ENCODE assay signal across 22 mouse cellular contexts in genomic region chr6:55171638-55172037, GRCm38 (mm10). TPM values are rescaled to one million over a fixed set of nuclear protein-coding genes. Genes with fewer than 3 reads are reported as not detected.
DNase-seq lines count a peak whose midpoint lies in the region; ATAC-seq and TF ChIP-seq lines count a peak whose summit lies in the region.
"Had no signal": no experiment of that assay in that cellular context is flagged by ENCODE, and none has a peak within 500 bp of the region (broad histone marks: within the 10 kb centered on the region; RNA-seq: fewer than 3 reads in every experiment).

No protein-coding gene starts in this region.

- WGBS in forebrain, postnatal 0 days = 57% methylated on average over 4 of the region's 4 CpGs
- WGBS in forebrain, embryonic 15.5 days = 52% methylated on average over 4 of the region's 4 CpGs

- H3K9ac ChIP-seq in forebrain, postnatal 0 days = no peak overlapping the region
- H3K9ac ChIP-seq in forebrain, embryonic 15.5 days (replicated peaks) = no peak overlapping the region
- H3K9ac ChIP-seq: intestine, embryonic 15.5 days; neural tube, embryonic 12.5 days had no signal

- H3K4me2 ChIP-seq in forebrain, postnatal 0 days (ENCODE audit: low read depth) = no peak overlapping the region
- H3K4me2 ChIP-seq in forebrain, embryonic 15.5 days (replicated peaks) = no peak overlapping the region
- H3K4me2 ChIP-seq: intestine, embryonic 15.5 days; liver, embryonic 11.5 days; neural tube, embryonic 12.5 days had no signal

- H3K9me3 ChIP-seq in forebrain, postnatal 0 days (ENCODE audit: low read length) = no peaks in the 10 kb centered on the region
- no peaks in the 10 kb centered on the region for H3K9me3 ChIP-seq in forebrain, embryonic 15.5 days
- H3K9me3 ChIP-seq: forebrain, embryonic 10.5 days; intestine, embryonic 15.5 days; megakaryocyte, embryonic 14.5 days; neural tube, embryonic 12.5 days had no signal

- no peaks in the 10 kb centered on the region for H3K36me3 ChIP-seq in forebrain, postnatal 0 days (ENCODE audit: insufficient read depth)
- no peaks in the 10 kb centered on the region for H3K36me3 ChIP-seq in forebrain, embryonic 15.5 days
- H3K36me3 ChIP-seq: forebrain, embryonic 10.5 days; intestine, embryonic 15.5 days; neural tube, embryonic 12.5 days had no signal

- H3K4me1 ChIP-seq in forebrain, postnatal 0 days (ENCODE audit: insufficient read depth) = no peaks in the 10 kb centered on the region
- no peaks in the 10 kb centered on the region for H3K4me1 ChIP-seq in forebrain, embryonic 15.5 days

- H3K4me3 ChIP-seq in forebrain, postnatal 0 days (ENCODE audit: low read depth, low read length) = no peak overlapping the region
- H3K4me3 ChIP-seq in forebrain, embryonic 15.5 days = no peak overlapping the region
- H3K4me3 ChIP-seq: forebrain, embryonic 10.5 days; heart, adult 2 months; intestine, embryonic 15.5 days; neural tube, embryonic 12.5 days had no signal

- no peaks in the 10 kb centered on the region for H3K27me3 ChIP-seq in forebrain, postnatal 0 days (ENCODE audit: insufficient read depth, low read length)
- H3K27me3 ChIP-seq in forebrain, embryonic 15.5 days = no peaks in the 10 kb centered on the region
- H3K27me3 ChIP-seq: intestine, embryonic 15.5 days had no signal

- ATAC-seq in forebrain, postnatal 0 days = peak; percentile 58; the same call in 1 of the 2 replicates
- ATAC-seq in forebrain, embryonic 15.5 days (replicated peaks) = no peak
- no peak for ATAC-seq in cerebellum, adult (ENCODE audit: insufficient number of reproducible peaks, low FRiP score, low TSS enrichment)
- no peak for ATAC-seq in inflammation-experienced regulatory T-cells, adult 6 months
- ATAC-seq: intestine, embryonic 15.5 days had no signal

- TF ChIP-seq CTCF in forebrain, postnatal 0 days (IDR thresholded peaks at IDR 0.05; ENCODE audit: low read depth) = peak; percentile 57

- H3K27ac ChIP-seq in forebrain, postnatal 0 days (ENCODE audit: low read depth, low read length) = no peak overlapping the region
- no peak overlapping the region for H3K27ac ChIP-seq in forebrain, embryonic 15.5 days (replicated peaks)
- H3K27ac ChIP-seq: forebrain, embryonic 10.5 days; heart, adult 2 months; intestine, embryonic 15.5 days; neural tube, embryonic 12.5 days had no signal

- intact Hi-C loops in left cerebral cortex, postnatal 14 days (cut with DNase I) = loop anchor here (5.0 kb wide), 1 partner anchor 254 kb away; no protein-coding TSS in a partner anchor
- intact Hi-C loops in left cerebral cortex, postnatal 4 days (cut with DNase I) = no loop called here

- DNase-seq in forebrain, postnatal 0 days = peak; percentile 26
- peak; percentile 37 to 49 for DNase-seq in left cerebral cortex, postnatal 14 days (ENCODE audit: low spot score in 2 of 2)
- no peak for DNase-seq in left cerebral cortex, postnatal 4 days
- DNase-seq in right cerebral cortex, postnatal 14 days = peak; percentile 22
- DNase-seq in right cerebral cortex, postnatal 25 days = no peak
- DNase-seq: adrenal gland, adult 8-10 months; cerebellum, adult 18-20 months; gastrocnemius, postnatal 14 days; heart, adult 2 months; thymus, postnatal 36 days had no signal

RNA-seq across cellular contexts. Expression of gene Inmt, which starts 3.2 kb away (rescaled TPM):
- total RNA-seq in forebrain, postnatal 0 days (2014; rRNA removed) = not detected in 2 replicates
- 0.13 TPM in 1 of 2 replicates, not detected in the other for polyA plus RNA-seq in forebrain, postnatal 0 days (2015; fragmentation: Nextera tagmentation; extraction: Ambion mirVana)
- not detected in 2 replicates for polyA plus RNA-seq in forebrain, embryonic 15.5 days (2015; fragmentation: Nextera tagmentation; extraction: Ambion mirVana)
- not detected for total RNA-seq in left cerebral cortex, postnatal 14 days (2021)
- not detected for total RNA-seq in left cerebral cortex, postnatal 4 days (2021)
- not detected for polyA plus RNA-seq in inflammation-experienced regulatory T-cells, adult 6 months (2017; shearing (Covaris generic))
- total RNA-seq: left cerebral cortex, postnatal 10 days; monocyte, adult 5-6 weeks had no signal
- polyA plus RNA-seq: heart, embryonic 16.5 days; hindbrain, embryonic 11.5 days; neural tube, embryonic 12.5 days had no signal

RNA-seq across cellular contexts. Expression of gene Mindy4, which starts 31.5 kb away (rescaled TPM):
- 11.9 and 16.8 TPM in 2 replicates for total RNA-seq in forebrain, postnatal 0 days (2014; rRNA removed)
- polyA plus RNA-seq in forebrain, postnatal 0 days (2015; fragmentation: Nextera tagmentation; extraction: Ambion mirVana) = 9.3 and 12.5 TPM in 2 replicates
- polyA plus RNA-seq in forebrain, embryonic 15.5 days (2015; fragmentation: Nextera tagmentation; extraction: Ambion mirVana) = 14.9 and 17.4 TPM in 2 replicates
- 10 to 100 TPM in 1 of 2 experiments, 1 to 10 TPM in 1; 9.6 to 10.7 TPM for total RNA-seq in left cerebral cortex, postnatal 14 days (2021)
- 10 to 100 TPM; 13.4 to 14.6 TPM for total RNA-seq in left cerebral cortex, postnatal 4 days (2021)
- not detected for polyA plus RNA-seq in inflammation-experienced regulatory T-cells, adult 6 months (2017; shearing (Covaris generic))
- total RNA-seq: monocyte, adult 5-6 weeks had no signal

RNA-seq across cellular contexts. Expression of gene Crhr2, which starts 38.8 kb away (rescaled TPM):
- 1.1 and 1.3 TPM in 2 replicates for total RNA-seq in forebrain, postnatal 0 days (2014; rRNA removed)
- 1.2 and 1.6 TPM in 2 replicates for polyA plus RNA-seq in forebrain, postnatal 0 days (2015; fragmentation: Nextera tagmentation; extraction: Ambion mirVana)
- 0.60 and 0.65 TPM in 2 replicates for polyA plus RNA-seq in forebrain, embryonic 15.5 days (2015; fragmentation: Nextera tagmentation; extraction: Ambion mirVana)
- total RNA-seq in left cerebral cortex, postnatal 14 days (2021) = 1 to 10 TPM; 2.1 to 3.4 TPM
- total RNA-seq in left cerebral cortex, postnatal 4 days (2021) = 1 to 10 TPM; 1.3 to 1.7 TPM
- polyA plus RNA-seq in inflammation-experienced regulatory T-cells, adult 6 months (2017; shearing (Covaris generic)) = not detected
- total RNA-seq: monocyte, adult 5-6 weeks had no signal

Comparison
In these comparisons a context has a peak if more than half of its experiments do, and no peak if none do; other contexts are left out.
1. DNase-seq: peak in forebrain, postnatal 0 days (single experiment), left cerebral cortex, postnatal 14 days (2 of 2) and right cerebral cortex, postnatal 14 days (single experiment); none in left cerebral cortex, postnatal 4 days (single experiment) and right cerebral cortex, postnatal 25 days (single experiment).